Mouse (Mus musculus): ENCODE measurements around the gene Iqca.

The Iqca gene

DNA sequence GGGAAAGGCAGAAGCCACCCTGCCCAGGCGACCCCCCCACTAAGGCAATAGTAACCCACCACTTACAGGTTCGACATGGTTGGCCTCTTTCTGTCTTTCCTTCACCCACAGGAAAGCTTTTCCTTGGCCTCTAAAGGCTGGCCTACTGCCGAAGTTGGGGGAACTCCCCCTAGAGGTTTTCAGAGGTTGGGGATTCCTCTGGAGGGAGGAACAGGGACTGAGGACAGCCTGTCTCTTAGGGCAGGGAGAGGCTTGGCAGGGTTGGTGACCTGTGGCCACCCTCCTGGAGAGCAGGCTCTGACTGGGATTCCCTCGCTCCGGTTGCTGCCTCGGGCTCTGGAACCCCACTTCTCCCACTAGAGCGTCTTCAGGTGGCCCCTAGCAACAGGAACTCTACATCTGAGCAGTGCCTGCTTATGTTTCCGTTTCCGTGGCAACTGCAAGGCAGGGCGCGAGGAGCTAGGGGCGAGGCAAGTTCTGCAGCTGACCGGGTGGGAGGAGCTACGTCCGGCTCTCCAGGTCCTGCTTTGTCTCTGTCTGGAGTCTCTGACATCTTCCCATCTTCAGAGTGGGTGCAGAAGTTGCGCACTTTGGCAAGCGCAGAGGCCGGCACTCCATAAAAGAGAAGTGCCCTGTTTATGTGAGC is at the start of gene Iqca:
Gene Iqca (minus strand): TSS at position 303 of the 646 bp plus-strand sequence.
- peak; percentile 88 for DNase-seq (ENCODE audit: low read depth, low spot score)

DNA sequence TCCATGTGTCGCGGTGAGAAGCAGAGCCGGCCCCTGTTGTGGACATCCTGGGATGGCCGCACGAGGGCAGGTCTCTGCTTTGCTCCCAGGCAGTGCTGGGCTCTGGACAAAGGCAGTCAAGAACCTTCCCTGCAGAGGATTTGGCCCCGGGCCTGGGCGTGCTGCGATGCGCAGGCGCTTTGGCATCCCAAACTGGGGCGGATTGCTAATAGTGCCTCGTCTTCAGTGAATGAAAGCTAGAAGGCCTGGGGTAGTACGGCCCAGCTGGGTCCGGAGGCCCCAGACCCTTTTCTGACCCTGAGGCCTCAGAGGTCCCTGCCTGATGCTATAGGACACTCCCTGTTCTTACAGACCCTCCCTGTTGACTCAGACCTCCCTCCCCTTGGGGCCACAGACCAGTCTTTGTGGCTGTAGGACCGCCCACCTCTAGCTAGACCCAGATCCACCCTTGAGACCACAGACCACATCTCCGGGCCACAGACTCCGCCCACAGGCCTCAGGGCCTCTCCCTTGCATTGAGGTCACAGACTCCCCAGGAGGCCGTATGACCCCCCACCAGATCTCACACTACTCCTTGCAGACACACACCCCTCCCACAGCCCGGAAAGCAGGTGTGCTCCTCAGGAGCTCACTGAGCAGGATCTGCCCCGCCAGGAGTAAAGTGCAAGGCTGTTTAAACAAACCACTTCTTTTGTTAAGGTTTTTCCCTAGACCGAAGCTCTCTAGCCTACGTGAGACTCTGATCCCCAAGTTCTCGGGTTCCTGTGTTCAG is 49.2 kb upstream of the Iqca start:
- DNase-seq (ENCODE audit: low read depth, low spot score): peak; percentile 99

DNA sequence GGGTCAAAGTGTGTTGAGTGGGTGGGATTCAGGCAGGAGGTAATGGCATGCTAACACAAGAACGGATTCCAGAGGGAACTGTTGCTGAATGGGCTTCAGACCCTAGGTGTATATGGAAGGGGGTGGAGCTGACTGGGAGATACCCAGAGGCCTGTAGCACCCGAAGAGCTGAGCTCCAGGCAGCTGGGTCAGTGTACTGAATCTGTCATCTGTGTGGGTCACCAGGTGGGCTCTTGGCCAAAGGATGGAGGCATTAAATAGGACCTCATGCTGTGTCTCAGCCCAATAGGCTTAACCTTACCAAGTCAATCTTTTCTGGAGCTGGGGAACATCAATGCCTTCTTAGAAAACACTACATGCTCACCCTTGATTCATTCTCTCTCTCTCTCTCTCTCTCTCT is 48.5 kb upstream of the Iqca start:
- no peak for DNase-seq (ENCODE audit: low read depth, low spot score)

DNA sequence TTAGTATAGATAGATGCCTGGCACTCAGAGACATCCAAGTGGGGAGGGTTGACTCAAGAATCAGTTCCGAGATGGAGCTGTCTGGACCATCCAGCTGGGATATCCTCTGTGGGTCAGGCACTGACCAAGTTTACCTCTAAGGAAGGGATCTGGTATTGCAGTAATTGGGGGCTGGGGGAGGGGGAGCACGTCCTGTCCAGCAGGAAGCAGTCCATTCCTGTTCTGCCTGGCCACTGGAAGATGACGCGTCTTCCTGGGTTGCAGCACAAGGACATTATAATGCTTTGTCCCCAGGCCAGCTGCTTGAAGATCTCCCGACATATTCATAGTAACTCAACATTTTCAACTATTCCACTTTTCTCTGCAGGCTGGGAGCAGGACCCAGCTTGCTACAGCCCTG is 48.0 kb upstream of the Iqca start:
- no peak for DNase-seq (ENCODE audit: low read depth, low spot score)

DNA sequence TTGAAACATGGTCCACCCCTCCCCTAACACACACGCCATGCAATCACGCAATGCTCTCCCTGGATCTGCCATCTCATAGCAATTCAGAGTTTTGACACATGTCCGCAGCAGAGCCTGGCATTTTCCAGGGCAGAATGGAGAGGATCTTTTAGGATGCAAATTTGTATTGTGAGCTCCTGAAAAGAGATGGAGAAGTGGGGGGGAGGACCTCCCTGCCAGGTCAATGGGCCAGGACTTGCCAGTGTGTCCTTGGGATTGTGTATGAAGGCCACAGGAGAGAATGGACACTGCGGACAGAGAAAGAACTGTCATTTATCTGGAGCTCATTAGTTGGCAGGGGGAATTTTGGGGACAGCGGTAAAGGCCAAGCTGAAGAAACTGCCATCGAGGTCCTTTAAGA is 35.8 kb upstream of the Iqca start:
- no peak for DNase-seq (ENCODE audit: low read depth, low spot score)

DNA sequence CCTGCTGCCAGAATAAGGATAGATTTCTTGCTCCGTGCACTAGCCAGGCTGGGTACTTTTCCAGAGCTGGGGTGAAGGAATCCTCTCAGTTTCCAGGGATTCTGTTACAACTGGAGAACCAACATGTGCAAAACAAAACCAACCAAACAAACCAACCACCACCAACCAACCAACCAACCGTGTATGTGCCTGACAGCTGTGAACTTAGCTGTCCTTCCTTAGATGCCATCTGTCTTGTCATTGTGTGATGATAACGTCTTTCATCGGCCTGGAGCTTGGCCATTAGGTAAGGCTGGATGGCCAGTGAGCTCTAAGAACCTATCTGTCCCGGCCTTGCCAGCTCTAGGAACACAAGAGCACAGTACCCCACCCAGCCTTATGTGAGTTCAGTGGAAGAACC is 33.7 kb upstream of the Iqca start:
- no peak for DNase-seq (ENCODE audit: low read depth, low spot score)

DNA sequence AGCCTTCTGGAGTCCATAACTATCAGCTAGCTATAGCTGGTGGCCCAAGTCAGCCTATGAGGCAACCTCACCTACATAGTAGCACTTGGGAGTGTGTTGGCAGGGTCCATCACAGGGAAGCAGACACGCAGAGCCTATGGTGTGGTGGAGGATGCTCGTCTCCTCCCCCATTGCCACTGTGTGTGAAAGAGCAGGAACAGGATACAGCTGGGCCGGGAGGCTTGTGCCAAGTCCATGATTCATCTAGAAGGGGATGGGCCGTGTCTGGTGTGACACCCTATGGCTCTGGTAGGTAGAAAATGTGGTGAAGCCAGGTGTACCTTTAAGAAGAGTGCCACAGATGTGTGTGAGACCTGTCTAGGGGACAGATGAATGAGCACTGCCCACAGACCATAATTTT is 33.0 kb upstream of the Iqca start:
- no peak for DNase-seq (ENCODE audit: low read depth, low spot score)

DNA sequence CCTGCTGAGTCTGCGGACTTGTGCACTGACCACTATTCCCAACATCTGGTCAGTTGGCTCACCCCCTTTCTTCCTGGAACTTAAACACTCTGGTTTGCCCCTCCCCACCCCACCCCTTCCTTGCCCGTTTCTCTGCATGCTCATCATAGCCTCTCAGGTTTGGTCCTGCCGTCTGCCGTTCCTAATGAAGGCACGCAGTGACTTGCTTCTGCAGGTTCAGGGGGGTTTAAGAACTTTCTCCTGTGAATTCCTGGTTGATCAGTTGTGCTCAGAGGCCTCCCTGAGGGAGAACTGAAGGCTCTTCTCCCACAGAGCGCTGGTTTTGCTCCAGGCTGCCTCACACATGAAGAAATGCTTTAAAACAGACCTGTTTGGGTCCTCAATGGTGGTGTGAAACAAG is 30.4 kb upstream of the Iqca start:
- no peak for DNase-seq (ENCODE audit: low read depth, low spot score)

DNA sequence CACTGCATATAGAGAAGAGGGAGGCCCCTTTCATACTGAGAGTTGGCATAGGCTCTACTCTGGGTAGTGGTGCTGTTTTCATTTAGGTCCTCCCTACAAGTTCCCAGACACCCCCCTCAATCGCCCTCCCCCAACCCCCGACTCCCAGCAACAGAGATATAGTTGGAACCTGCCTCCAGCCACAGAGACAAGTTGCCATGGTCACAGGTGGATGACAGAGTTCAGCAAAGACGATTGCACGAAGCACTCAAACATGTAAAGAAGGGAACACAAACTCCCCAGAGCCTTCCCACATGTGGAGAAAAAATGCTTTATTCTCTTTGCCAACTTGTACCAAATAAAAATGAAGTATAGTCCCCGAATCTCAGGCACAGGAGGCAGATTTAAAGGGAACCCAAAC is 29.3 kb upstream of the Iqca start:
- no peak for DNase-seq (ENCODE audit: low read depth, low spot score)

DNA sequence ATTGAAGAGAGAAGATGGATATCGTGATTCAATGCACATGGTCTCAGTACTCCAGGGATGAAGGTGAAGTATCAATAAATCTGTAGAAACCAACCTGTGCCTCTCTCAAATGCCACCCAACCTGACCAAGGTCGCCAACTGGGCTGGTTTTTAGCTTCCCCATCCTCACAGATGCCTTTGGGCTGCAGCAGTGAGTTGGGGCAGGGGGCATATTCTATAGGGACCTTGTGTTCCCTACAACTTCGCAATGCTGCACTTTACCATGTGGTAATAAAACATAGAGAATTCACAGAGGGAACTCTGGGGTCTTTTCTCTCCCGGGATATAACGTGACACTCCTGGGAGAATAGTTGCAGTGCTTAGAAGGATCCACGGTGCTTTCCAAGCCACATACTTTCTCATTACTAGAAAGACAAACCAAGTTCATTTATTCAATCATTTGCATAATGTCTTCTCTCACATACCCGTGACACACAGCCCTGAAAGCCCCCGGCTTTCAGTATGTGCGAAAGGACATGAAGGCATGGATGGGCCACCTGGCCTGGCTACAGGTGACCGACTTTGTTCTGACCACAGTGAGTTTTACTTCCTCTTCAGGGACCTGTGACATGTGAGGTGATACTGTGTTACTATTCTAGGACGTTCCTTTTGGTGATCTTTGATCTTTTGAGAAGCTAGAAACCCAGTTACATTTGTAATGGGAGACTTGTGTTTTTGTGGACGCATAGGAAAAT is 27.9 kb upstream of the Iqca start:
- DNase-seq (ENCODE audit: low read depth, low spot score): no peak

DNA sequence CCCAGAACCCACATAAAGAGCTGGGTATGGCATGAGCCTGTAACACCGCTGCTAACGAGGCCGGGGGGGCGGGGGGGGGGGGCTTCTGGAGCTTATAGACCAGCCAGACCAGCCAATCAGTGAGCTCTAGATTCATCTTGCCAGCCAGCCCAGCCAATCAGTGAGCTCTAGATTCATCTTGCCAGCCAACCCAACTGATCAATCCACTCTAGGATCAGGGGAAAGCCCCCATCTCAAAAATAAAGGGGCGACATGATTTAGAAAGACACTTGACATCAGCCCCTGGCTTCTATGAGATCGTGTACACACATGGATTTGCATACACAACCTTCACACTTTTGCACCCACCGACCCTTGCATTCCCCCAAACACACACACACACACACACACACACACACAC is 27.3 kb upstream of the Iqca start:
- DNase-seq (ENCODE audit: low read depth, low spot score): no peak

DNA sequence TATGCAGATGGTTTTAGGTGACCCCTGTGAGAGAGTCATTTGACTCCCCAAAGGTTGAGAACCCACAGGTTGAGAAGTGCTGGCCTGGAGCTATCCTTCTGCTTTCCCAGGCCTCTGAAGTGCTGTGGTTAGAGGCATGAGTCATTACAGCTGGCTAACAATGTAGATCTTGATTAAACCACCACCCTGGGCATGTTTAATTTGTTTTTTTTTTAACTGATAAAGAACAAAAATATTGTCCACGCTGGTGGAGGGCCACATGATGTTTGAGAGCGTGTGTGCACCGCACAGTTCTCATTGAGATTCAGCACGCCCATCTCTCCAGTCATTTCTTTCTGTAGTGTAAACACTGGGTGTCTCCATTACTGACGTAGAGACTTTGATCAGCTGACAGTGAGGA is 24.8 kb upstream of the Iqca start:
- no peak for DNase-seq (ENCODE audit: low read depth, low spot score)

DNA sequence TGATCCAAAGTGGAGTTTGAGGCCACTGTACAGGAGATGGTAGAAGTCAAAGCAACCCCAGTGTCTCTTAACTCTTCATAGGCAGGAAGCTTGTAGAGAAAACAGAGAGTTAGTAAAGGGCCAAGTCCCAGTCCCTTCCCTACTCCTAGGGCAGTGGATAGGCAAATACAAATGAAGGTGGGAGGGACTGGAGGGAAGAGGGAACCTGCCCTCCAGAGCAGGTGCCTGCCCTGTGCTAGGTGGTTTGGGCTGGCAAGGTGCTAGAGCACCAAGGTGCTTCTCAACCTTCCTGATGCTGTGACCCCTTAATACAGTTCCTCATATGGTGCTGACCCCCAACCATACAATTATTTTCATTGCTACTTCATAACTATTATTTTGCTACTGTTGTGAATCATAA is 24.4 kb upstream of the Iqca start:
- no peak for DNase-seq (ENCODE audit: low read depth, low spot score)

DNA sequence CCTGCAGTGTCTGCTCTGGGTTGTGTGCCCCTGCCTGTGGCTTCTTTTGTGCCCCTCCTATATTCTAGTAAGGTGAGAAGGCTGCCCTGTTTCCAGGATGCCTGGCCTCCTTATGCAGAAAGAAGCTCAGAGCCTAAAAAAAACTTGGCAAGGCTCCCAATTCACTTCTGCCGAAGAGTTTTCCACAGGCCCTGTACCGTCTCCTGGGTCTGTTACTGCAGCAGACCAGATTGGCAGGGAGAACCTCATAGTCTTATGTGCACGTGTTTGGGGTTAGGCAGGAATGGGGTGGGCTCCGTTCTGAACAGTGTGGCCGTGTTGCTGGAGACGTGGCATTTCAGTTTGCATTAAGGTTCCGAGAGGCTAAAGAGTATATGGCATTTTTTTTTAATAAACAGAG is 23.0 kb upstream of the Iqca start:
- no peak for DNase-seq (ENCODE audit: low read depth, low spot score)

DNA sequence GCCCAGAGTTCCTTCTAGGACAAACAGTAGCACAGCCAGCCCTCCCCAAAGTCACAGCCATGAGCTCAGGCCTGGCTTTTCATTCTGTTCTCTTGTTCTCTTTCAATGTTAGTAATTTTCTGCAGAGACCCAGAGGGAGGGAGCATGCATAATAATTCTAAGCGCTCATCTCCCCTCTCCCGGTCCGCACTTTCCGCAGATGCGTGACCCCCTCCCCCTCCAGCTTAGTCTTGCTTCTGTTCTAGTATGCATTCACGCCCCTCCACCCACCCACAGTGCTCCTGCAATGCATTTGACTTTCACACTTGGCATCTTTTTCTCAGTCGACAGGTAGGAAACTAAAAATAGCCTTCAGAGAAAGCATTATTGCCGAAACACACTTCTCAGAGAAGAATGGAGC is 21.1 kb upstream of the Iqca start:
- DNase-seq (ENCODE audit: low read depth, low spot score): no peak

DNA sequence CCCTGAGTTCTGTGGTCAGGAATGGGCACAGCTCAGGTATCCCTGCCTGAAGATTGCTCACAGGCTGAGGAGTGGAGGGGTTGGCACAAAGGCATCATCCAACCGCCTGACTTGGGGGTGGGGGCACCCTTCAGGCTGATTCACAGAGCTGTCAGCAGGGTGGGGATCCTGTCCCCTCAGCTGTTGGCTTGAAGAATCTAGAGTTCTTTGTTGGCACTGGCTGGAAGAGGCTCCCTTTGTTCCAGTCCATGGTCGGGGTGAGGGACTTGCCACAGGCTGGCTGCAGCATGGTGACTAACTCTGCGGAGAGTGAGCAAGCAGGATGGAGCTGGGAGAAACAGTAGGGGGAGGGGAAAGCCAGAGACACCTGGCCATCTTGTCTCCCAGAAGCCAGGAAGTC is 11.1 kb upstream of the Iqca start:
- DNase-seq (ENCODE audit: low read depth, low spot score): no peak

DNA sequence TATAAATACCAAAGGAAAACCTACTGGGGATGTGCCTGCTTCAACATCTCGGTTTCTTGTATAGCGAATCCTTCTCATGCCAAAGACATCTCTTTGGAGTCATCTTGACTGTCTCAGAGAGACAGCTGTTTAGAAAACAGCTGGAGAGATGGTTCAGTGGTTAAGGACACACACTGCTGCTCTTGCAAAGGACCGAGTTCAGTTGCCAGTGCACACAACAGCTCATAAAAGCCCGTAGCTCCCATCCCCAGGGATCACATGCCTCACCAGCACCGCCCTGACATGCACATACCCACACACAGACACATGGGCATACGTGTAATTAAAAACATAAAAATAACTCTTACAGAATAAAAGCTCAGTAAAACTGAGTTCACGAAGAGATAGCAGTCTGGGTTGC is 10.0 kb upstream of the Iqca start:
- DNase-seq (ENCODE audit: low read depth, low spot score): no peak

DNA sequence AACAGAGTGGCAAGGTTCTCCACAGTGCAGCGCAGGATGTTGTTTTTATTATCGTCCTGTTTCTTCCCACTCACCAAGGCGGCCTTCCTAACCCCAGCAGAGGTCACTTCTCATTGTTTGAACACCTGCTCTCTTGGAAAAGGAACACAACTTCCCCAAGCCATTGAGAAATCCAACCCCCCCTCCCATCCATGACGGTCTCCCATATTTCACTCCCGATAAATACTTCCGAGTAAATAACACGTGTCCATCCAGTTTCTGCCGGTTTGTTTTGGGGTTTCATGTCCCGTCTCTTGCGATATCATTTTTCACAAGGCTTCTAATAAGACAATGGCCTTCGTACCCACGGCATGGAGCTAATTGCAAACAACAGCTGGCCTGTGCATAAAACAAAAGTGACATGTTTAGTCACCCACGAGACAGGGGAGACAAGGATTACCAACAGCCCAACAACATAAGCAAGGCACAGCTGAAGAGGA is 9.2 kb upstream of the Iqca start:
- no peak for DNase-seq (ENCODE audit: low read depth, low spot score)

DNA sequence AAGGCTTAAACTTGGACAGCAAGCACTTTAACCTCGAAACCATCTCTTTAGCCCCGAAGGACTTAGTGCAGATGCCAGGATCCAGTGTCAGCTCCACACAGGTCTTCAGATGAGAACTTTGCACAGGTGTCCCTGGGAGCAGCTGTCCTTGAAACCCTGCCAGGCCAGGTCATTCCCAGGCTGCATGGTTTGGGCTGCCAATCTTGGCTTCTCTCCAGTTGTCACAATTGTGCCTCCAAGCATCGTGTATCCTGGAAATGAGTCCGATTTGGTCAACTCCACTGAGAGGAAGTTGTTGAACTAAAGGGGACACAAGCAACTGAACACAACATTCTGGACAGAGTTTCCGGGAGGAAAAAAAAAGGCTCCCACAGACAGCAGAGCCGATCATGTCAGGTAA is 8.4 kb upstream of the Iqca start:
- no peak for DNase-seq (ENCODE audit: low read depth, low spot score)

DNA sequence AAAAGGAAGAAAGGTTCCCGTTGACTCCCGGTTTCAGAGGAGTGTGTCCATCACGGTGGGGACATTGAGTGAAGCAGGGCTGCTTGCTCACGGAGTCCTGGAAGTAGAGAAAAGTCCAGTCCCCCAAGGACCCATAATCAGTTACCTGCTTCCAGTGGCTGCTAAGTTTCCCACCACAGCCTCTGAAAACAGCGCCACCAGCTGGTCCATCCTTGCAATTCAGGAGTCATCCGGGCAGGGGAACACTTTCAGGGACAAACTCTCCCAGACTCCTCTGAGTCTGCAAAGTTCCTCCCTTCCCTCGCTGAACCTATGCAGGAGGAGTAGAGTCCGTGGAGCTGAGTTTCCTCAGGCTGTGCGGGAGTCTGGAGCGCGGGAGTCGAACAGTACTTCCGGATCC is 6.7 kb upstream of the Iqca start:
- DNase-seq (ENCODE audit: low read depth, low spot score): peak; percentile 53

DNA sequence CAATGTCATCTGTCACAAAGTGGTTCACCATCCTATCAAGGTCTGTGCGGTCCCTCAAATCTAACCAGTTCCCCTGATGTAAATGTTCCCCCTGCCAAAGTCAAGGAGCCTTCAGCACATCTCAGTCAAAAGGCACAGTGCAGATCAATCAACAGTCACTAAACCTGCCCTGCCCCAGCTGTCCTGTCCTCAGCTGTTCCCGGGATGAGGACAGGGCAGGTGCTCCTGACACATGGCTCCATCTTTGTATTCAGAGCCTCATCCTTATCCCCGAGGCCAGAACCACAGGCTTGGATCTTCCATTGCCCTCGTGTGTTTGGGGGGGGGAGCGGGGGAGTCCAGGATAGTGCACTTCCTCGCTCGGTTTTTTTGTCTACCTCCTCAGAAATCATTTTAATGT is 3.4 kb upstream of the Iqca start:
- DNase-seq (ENCODE audit: low read depth, low spot score): no peak

DNA sequence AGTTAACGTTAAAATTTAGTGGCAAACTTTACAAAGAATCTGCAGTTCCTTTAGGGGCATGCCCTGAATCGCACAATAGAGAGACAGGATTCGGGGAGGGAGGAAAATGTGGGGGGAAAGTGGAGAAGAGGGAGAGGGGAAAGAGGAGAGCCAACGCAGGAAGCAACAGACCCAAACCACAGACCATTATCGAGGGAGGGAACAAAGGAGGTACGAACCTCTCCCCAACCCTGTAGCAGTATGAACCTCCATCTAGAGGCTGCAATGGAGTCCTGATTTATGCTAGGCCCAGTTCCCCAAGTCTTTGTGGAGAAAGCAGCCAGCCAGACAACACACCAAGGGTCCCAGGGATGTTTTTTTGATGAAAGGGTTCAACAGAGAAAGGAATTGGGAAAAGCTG is 586 bp upstream of the Iqca start:
- DNase-seq (ENCODE audit: low read depth, low spot score): no peak

DNA sequence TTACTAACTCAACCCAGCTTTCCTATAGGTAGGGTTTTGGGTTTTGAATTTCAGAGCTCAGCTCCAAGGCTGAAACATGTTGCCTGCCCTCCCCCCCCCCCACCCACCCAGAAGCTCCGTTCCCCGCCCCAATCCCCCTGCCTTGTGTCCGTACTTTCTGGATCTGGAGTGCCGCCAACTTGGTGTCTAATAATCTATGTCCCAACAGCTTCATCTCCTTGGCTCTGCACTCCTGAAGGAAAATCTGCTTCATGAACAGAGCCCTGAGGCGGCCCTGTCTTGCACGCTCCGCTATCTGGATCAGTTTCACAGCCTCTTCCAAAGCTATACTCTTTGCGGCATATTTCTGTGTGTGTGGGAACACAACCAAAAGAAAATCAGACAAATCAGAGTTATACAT is 13.5 kb downstream of the Iqca start:
- no peak for DNase-seq (ENCODE audit: low read depth, low spot score)
